Mouse (Mus musculus) cerebellum, adult 9-11 months (tissue): ENCODE measurements around the gene Tlnrd1.

Source experiments
- DNase-seq: peaks from one replicate; pipeline ENCODE4 v3.0.0; 2022

The Tlnrd1 gene

DNA sequence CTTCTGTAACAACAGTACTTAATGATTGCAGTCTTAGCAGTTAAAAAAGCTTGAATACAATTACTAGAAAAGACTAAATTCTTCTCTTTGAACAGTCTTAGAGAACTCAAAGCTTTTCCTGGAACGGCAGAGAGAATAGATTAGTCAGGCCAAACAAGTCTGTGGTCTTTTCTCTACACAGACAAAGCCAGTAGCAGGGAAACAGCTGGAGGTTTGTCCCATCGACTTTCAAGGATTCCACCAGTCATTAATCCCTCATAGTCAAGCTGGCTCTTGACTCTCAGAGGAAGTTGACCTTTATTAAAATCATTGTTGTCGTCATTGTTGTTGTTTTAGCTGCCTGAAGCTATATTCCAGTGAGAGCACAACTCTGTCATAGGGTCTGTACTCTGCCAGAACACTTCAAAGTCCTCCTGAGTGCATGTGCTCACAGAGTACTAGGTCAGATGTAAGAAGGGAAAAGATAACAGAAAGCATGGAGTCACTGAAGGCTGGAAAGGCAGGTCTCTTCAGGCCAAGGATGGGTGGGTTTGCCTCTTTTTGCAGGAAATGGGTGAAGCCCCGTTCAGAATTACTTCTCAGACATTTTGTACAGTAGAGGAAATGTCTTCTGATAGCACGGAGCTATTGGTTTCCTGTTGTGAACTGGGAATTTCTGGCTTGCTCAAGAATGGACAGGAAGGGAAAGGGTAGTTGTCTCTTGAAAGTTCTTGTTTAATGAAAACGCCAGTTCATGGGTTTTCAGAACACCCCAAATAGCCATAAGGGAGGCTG, 41.4 kb downstream of the Tlnrd1 start:
- DNase-seq = no peak

DNA sequence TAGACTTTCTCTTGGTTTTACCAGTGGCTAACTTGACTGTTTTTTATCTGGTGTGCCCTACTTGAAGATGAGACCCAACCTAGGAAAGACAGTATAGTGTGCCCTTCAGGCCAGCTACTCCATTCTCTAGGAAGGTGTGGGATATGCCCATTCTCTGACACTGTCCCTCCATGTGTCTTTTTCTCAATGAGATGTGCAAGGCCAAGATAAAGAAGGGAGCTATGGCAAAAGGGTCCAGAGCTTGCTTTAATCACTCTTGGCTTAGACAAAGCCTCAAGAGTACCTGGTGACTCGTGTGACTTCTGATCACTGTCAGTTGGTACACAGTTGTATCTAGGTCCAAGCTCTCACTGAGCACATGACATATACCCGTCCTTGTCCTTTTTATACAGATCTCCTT, 44.0 kb downstream of the Tlnrd1 start:
- no peak for DNase-seq

DNA sequence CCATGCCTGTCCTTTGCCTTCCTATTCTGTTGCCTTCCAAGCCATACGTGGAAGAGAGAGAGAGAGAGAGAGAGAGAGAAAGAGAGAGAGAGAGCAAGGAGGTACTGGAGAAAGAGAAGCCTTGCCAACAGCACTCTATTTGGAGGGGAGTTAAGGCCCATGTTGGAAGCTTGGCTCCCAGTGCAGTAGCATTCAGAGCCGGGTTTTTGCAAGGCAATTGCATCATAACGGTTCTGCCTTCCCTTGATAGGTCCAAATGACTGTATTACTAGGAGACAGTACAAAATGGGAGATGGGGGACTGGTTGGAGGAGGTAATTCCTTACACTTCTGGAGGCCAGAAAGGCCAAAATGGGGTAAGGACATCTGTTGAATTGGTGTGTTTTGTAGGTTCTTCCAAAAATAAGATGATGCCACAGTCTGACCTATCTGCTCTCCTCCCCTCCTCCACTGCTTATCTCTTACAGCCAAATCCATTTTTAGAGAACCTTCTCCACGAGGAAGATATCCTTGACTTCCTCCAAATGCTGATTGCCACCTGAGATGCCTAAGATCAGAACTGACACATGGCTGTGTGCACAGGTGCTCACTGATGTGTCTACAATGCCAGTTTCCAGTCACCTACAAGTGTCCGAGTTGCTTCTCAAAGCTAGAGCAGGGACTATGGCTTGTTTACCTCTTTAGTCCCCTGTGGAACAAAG, 45.4 kb downstream of the Tlnrd1 start:
- DNase-seq = no peak
